Mouse (Mus musculus) heart, adult 11 months (tissue): ENCODE data around the gene Tfap2a.

Source experiments
- DNase-seq: peaks from one replicate; pipeline ENCODE4 v3.0.0; 2022

Tfap2a gene

GRCm38 (mm10) chr13:40711661-40712525 is 26.3 kb downstream of the Tfap2a start:
- DNase-seq: peak; percentile 49

DNA sequence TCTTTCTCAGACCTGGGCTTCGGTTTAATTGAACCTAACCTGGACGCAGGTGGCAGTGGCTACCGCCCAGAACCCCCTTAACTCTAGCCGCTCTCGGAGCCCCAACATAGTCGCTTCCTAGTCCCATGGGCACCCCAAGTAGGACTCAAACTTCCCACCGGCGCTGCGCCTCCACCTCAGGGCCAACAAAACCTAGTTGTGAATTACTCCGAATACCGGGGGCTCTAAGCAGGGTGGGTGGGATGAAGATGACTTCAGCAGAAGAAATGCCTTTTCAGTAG is 28.2 kb downstream of the Tfap2a start:
- DNase-seq: peak; percentile 84

GRCm38 (mm10) chr13:40709321-40710061 is 28.7 kb downstream of the Tfap2a start:
- no peak for DNase-seq

- peak; percentile 71 for DNase-seq
Measured at GRCm38 (mm10) chr13:40708913-40709312, 29.3 kb downstream of the Tfap2a start.

GRCm38 (mm10) chr13:40708271-40708670 is 29.9 kb downstream of the Tfap2a start:
- peak; percentile 49 for DNase-seq

- DNase-seq: no peak
Measured at GRCm38 (mm10) chr13:40707646-40708045, 30.5 kb downstream of the Tfap2a start.

- DNase-seq: no peak
Measured at GRCm38 (mm10) chr13:40706612-40707011, 31.6 kb downstream of the Tfap2a start.

- DNase-seq: peak; percentile 55
Measured at GRCm38 (mm10) chr13:40705821-40706425, 32.3 kb downstream of the Tfap2a start.

- peak; percentile 71 for DNase-seq
Measured at GRCm38 (mm10) chr13:40704864-40705455, 33.2 kb downstream of the Tfap2a start.

GRCm38 (mm10) chr13:40703982-40704501 is 34.1 kb downstream of the Tfap2a start:
- peak; percentile 62 for DNase-seq

- no peak for DNase-seq
Measured at GRCm38 (mm10) chr13:40703123-40703797, 34.9 kb downstream of the Tfap2a start.

- no peak for DNase-seq
Measured at GRCm38 (mm10) chr13:40702361-40703122, 35.6 kb downstream of the Tfap2a start.

- DNase-seq: no peak
Measured at GRCm38 (mm10) chr13:40701691-40702090, 36.5 kb downstream of the Tfap2a start.

DNA sequence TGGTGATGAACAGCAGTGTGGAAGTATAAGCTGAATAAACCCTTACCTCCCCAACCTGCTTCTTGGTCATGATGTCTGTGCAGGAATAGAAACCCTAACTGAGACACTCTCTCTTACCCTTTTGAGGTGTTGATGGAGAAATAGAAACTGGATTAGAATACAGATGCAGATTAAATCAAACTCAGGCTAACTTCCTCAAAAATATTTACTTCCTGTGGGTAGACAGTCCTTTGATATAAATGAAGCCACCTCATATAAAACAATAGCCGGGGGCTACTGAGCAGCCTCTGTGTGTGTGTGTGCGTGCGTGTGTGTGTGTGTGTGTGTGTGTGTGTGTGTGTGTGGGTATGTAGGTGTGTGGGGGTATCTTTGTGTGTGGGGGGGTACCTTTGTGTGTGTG is 52.4 kb downstream of the Tfap2a start:
- DNase-seq: no peak

- no peak for DNase-seq
Measured at GRCm38 (mm10) chr13:40676730-40677129, 61.4 kb downstream of the Tfap2a start.
